Mouse (Mus musculus) heart, embryonic 12.5 days (tissue): ENCODE data around the gene Spsb4. TPM values are rescaled to one million over a fixed set of nuclear protein-coding genes. Genes with fewer than 3 reads are reported as not detected.

Experiments used
- ATAC-seq: fragments of 200-750 bp; cut with Nextera tagmentation; 2 replicates; pipeline ENCODE4 v1.8.0; 2017; ENCODE audit warnings: moderate TSS enrichment, moderate library complexity; ENCODE audit not compliant: insufficient number of reproducible peaks, low FRiP score
- H3K27ac ChIP-seq: fragments of 300-500 bp; sonication (generic); 2 replicates; pipeline ENCODE4 v1.5.1; 2016; ENCODE audit warnings: mild to moderate bottlenecking, moderate library complexity; ENCODE audit not compliant: poor library complexity, severe bottlenecking
- H3K27me3 ChIP-seq: fragments of 300-500 bp; sonication (generic); replicated peaks from 2 replicates; pipeline ENCODE4 v1.6.1; 2016; ENCODE audit warnings: mild to moderate bottlenecking, moderate library complexity
- H3K36me3 ChIP-seq: fragments of 300-500 bp; sonication (generic); 2 replicates; pipeline ENCODE4 v1.6.1; 2016; ENCODE audit warnings: mild to moderate bottlenecking, moderate library complexity
- H3K4me1 ChIP-seq: fragments of 300-500 bp; sonication (generic); replicated peaks from 2 replicates; pipeline ENCODE4 v1.6.1; 2016; ENCODE audit warnings: mild to moderate bottlenecking
- H3K4me2 ChIP-seq: fragments of 300-500 bp; sonication (generic); 2 replicates; pipeline ENCODE4 v1.6.1; 2016; ENCODE audit warnings: mild to moderate bottlenecking, moderate library complexity
- H3K4me3 ChIP-seq: fragments of 300-500 bp; sonication (generic); 2 replicates; pipeline ENCODE4 v1.5.1; 2016; ENCODE audit warnings: mild to moderate bottlenecking
- H3K9ac ChIP-seq: fragments of 300-500 bp; sonication (generic); 2 replicates; pipeline ENCODE4 v1.6.1; 2016; ENCODE audit warnings: mild to moderate bottlenecking, moderate library complexity
- H3K9me3 ChIP-seq: fragments of 300-500 bp; sonication (generic); replicated peaks from 2 replicates; pipeline ENCODE4 v1.6.1; 2016; ENCODE audit warnings: mild to moderate bottlenecking, moderate library complexity
- WGBS: fragments of 180-500 bp; shearing (Covaris S2); methylation state at CpG from one replicate; pipeline ENCODE4 v1.1.7; 2016; 5-methylcytosine and 5-hydroxymethylcytosine counted together
- polyA plus RNA-seq: library from polyadenylated mRNA; unstranded; fragments of >200 nt; fragmentation: Nextera tagmentation; extraction: Ambion mirVana; gene quantifications from 2 replicates; pipeline ENCODE4 v1.2.1, GENCODE M21; 2016

Gene Spsb4
- polyA plus RNA-seq, 1 experiment from 2014 or later, result 67.6 TPM

GRCm38 (mm10) chr9:96962714-96963113 is 55.9 kb downstream of the Spsb4 start:
- Histone ChIP-seq H3K4me2 (no peak overlapping the region), H3K4me3 (no peak overlapping the region), H3K9me3 (no peaks in the 10 kb centered on the region), H3K27ac (peak overlapping the region; percentile 71), H3K4me1 (peaks cover 57% of the 10 kb centered on the region), H3K27me3 (no peaks in the 10 kb centered on the region), H3K9ac (peak overlapping the region; percentile 47; the same call in 1 of the 2 replicates), H3K36me3 (0 out of 2 replicates have a peak, but pooled peaks cover 5% of the 10 kb centered on the region)
- whole genome bisulfite sequencing, result 55% methylated on average over 8 of the region's 8 CpGs
- ATAC-seq, result no peak

GRCm38 (mm10) chr9:96961986-96962701 is 56.5 kb downstream of the Spsb4 start:
- no peaks in the 10 kb centered on the region for H3K27me3 ChIP-seq
- no peak overlapping the region for H3K4me3 ChIP-seq
- ATAC-seq, result peak; percentile 54
- H3K9me3 ChIP-seq, result no peaks in the 10 kb centered on the region
- peak overlapping the region; percentile 71 for H3K27ac ChIP-seq
- peak overlapping the region; percentile 8; the same call in 1 of the 2 replicates for H3K4me2 ChIP-seq
- H3K36me3 ChIP-seq, result 0 out of 2 replicates have a peak, but pooled peaks cover 5% of the 10 kb centered on the region
- WGBS, result 38% methylated on average over 17 of the region's 17 CpGs
- H3K4me1 ChIP-seq, result peaks cover 58% of the 10 kb centered on the region
- H3K9ac ChIP-seq, result peak overlapping the region; percentile 47; the same call in 1 of the 2 replicates

- H3K4me3 ChIP-seq, result no peak overlapping the region
- H3K4me2 ChIP-seq, result no peak overlapping the region
- no peak for ATAC-seq
- H3K9me3 ChIP-seq, result no peaks in the 10 kb centered on the region
- 54% methylated on average over 7 of the region's 7 CpGs for WGBS
- H3K27me3 ChIP-seq, result no peaks in the 10 kb centered on the region
- H3K27ac ChIP-seq, result no peak overlapping the region
- H3K4me1 ChIP-seq, result peaks cover 64% of the 10 kb centered on the region
- 0 out of 2 replicates have a peak, but pooled peaks cover 5% of the 10 kb centered on the region for H3K36me3 ChIP-seq
- no peak overlapping the region for H3K9ac ChIP-seq
Observed at GRCm38 (mm10) chr9:96961006-96961405, 57.6 kb downstream of the Spsb4 start.

DNA sequence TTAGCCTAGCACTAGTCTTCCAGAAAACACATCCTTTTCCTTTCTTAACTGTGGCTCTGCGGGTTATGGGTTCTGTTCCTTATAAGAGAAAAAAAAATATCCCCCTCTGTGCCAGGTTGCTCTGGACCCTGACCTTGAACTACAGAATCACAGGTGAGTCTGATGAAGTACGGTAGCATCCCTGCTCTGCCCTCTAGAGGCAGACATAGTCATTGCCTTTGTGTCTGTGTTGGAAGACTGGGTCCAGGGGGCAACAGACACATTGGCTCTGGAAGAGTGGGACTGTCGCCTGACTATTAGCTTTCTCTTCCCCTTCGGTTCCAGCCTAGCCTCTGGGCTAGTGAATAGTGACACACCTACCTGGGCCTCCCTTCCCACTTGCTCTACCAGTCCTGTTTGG is 58.4 kb downstream of the Spsb4 start:
- no peak for ATAC-seq

DNA sequence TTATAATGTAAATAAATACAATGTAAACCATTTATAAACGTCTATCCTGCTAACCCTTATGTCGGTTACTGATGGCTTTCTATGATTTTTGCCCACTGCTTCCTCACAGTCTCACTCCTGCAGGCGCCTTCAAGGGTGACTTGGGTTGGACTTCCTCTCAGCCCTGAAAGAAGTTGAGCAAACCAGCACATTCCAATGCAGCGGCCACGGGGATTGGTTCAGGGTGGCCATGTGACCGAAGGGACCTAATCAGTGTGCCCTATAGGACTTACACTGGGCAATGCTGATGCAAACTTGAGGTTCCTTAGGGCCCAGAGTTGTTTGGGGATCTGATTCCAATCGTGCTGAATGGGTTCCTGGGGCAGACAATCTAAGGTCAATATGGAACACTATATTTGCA is 59.2 kb downstream of the Spsb4 start:
- Histone ChIP-seq H3K9ac (no peak overlapping the region), H3K4me3 (no peak overlapping the region), H3K4me2 (no peak overlapping the region), H3K4me1 (peaks cover 77% of the 10 kb centered on the region), H3K27me3 (no peaks in the 10 kb centered on the region), H3K36me3 (no peaks in the 10 kb centered on the region), H3K27ac (no peak overlapping the region), H3K9me3 (no peaks in the 10 kb centered on the region)
- ATAC-seq, result no peak
- WGBS, result 85% methylated on average over 7 of the region's 7 CpGs

More for the DNA sequence above, 58.4 kb downstream of the Spsb4 start:
- H3K4me2 ChIP-seq, result no peak overlapping the region
- H3K36me3 ChIP-seq, result 0 out of 2 replicates have a peak, but pooled peaks cover 3% of the 10 kb centered on the region
- H3K4me1 ChIP-seq, result peaks cover 71% of the 10 kb centered on the region
- H3K4me3 ChIP-seq, result no peak overlapping the region
- WGBS, result 78% methylated on average over 4 of the region's 4 CpGs
- no peaks in the 10 kb centered on the region for H3K27me3 ChIP-seq
- no peak overlapping the region for H3K27ac ChIP-seq
- H3K9me3 ChIP-seq, result no peaks in the 10 kb centered on the region
- H3K9ac ChIP-seq, result no peak overlapping the region

DNA sequence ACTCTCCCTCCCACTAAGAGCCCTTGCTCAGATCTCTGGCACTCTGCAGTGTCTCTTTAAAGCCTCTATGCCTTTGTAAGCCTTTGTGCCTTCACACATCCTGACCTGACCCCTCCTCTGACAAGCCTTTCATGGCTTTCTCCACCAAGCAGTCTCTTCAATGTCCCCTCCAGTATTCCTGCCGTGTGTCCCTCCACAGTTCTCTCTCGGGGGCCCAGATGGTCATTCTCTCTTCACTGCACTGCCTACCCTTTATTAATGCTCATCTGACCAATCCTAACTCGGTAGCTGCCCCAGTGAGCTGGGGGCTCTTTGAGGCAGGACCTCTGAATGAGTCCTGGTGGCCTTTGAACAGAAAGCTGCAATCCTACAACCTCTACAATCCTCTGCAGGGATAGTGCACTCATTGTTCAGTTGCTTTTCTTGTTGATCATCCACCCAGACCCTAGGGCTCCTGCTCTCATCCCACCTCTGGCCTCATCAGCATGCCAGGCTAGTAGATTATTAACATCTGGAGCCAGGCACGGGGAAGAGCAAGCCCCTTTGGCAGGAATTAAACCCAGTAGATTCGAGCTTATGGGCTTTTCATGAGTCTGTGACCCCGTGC is 60.5 kb downstream of the Spsb4 start:
- Histone ChIP-seq H3K27ac (peak overlapping the region; percentile 93), H3K9ac (no peak overlapping the region; the same call in 1 of the 2 replicates)

DNA sequence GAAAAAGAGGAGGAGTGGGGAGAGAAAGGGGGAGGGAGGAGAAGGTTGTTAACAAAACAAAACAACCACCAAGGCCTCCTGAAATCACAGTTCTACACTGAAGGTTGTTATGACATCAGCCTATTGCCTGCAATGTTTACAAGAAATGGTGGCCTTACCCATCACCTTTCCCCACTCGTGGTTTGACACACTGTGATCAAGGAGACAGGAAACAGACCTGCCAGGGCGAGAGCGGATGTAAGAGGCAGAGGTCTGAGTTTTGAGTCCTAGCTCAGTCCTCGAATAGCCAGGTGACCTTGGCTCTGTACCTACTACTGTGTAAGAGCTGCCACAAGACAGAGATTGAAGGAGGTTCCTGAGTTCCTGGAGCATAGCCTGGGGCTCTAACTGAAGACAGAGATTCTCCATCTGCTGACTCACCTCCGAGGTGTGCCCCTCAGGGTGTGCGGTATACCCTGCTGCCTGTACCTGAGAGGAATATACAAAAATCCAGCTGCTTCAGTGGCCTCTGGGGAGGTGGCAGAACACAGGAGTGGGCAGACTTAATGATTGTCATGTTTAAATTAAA is 61.3 kb downstream of the Spsb4 start:
- Histone ChIP-seq H3K27ac (peak overlapping the region; percentile 93), H3K4me1 (peaks cover 75% of the 10 kb centered on the region), H3K27me3 (no peaks in the 10 kb centered on the region), H3K9ac (peak overlapping the region; percentile 15; the same call in 1 of the 2 replicates), H3K4me3 (no peak overlapping the region), H3K9me3 (no peaks in the 10 kb centered on the region), H3K36me3 (no peaks in the 10 kb centered on the region), H3K4me2 (peak overlapping the region; percentile 26; the same call in 1 of the 2 replicates)
- 37% methylated on average over 6 of the region's 6 CpGs for WGBS
- ATAC-seq, result no peak

More for the DNA sequence above, 60.5 kb downstream of the Spsb4 start:
- Histone ChIP-seq H3K4me2 (no peak overlapping the region), H3K36me3 (no peaks in the 10 kb centered on the region), H3K4me1 (peaks cover 77% of the 10 kb centered on the region), H3K4me3 (no peak overlapping the region), H3K27me3 (no peaks in the 10 kb centered on the region), H3K9me3 (no peaks in the 10 kb centered on the region)
- 50% methylated on average over 6 of the region's 6 CpGs for WGBS
- no peak for ATAC-seq

GRCm38 (mm10) chr9:96956646-96957297 is 61.9 kb downstream of the Spsb4 start:
- Histone ChIP-seq H3K27ac (peak overlapping the region; percentile 93), H3K4me3 (no peak overlapping the region), H3K4me1 (peaks cover 75% of the 10 kb centered on the region), H3K36me3 (no peaks in the 10 kb centered on the region), H3K27me3 (no peaks in the 10 kb centered on the region), H3K4me2 (peak overlapping the region; percentile 26; the same call in 1 of the 2 replicates), H3K9me3 (no peaks in the 10 kb centered on the region), H3K9ac (0 out of 2 replicates have a peak overlapping the region, but pooled peaks have one; percentile 15)
- 31% methylated on average over 6 of the region's 6 CpGs for WGBS
- no peak for ATAC-seq

DNA sequence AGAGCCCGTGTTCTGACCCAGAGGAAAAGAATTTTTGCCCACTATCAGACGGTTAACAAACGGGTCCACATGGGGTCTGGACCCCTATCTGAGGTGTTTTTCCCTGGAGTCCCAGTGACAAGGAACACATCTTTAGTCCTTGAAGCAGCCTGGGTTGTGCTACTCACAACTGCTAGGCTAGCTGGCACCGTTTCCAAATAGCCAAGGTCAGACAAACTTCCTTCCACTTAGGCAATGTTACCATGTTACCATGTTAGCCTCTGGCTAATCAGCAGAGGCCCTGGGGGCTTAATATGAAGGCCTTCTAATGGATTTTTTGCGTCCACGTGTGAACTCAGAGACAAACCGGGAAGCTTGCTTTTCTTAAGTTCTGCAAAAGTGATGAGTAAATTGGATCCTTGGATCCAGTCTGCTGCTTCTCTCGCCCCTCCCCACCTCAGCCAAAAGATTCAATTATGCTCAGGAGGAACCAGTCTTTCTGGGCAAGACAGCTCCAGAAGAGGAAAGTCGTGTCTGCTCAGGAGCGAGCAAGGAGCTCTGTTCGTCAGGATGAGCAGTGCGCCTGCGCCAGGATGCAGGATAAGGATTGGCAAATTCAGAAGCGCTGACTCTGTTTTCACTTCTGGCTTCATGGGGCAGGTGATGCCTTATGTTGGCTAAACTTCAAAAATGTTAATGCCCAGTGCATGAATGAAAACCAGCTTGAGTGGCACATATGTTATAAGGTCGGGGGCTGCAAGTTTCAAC is 64.4 kb downstream of the Spsb4 start:
- Histone ChIP-seq H3K4me3 (no peak overlapping the region), H3K4me1 (peaks cover 93% of the 10 kb centered on the region), H3K27ac (peak overlapping the region; percentile 95), H3K9me3 (no peaks in the 10 kb centered on the region), H3K36me3 (no peaks in the 10 kb centered on the region), H3K27me3 (no peaks in the 10 kb centered on the region), H3K4me2 (no peak overlapping the region), H3K9ac (peak overlapping the region; percentile 37)
- 71% methylated on average over 15 of the region's 15 CpGs for WGBS
- no peak for ATAC-seq

GRCm38 (mm10) chr9:96953443-96953842 is 65.2 kb downstream of the Spsb4 start:
- Histone ChIP-seq H3K36me3 (no peaks in the 10 kb centered on the region), H3K4me2 (0 out of 2 replicates have a peak overlapping the region, but pooled peaks have one; percentile 42), H3K9ac (peak overlapping the region; percentile 30; the same call in 1 of the 2 replicates), H3K27me3 (no peaks in the 10 kb centered on the region), H3K27ac (peak overlapping the region; percentile 95), H3K9me3 (no peaks in the 10 kb centered on the region), H3K4me3 (no peak overlapping the region), H3K4me1 (peaks cover 93% of the 10 kb centered on the region)
- WGBS, result 62% methylated on average over 8 of the region's 8 CpGs
- no peak for ATAC-seq
